Mouse (Mus musculus): Measurements from ENCODE around the gene Cyp4b1. TPM values are rescaled to one million over a fixed set of nuclear protein-coding genes. Genes with fewer than 3 reads are reported as not detected.

Gene Cyp4b1
- polyA plus RNA-seq, 1 experiment = 16.9 TPM

GRCm38 (mm10) chr4:115596824-115597336 lies 50.6 kb downstream of the Cyp4b1 start:
- no peak overlapping the region for H3K4me3 ChIP-seq (ENCODE audit: insufficient read depth, low read depth, low read length)
- H3K4me1 ChIP-seq (ENCODE audit: control insufficient read depth, insufficient read depth, insufficient read length, low read length) = no peaks in the 10 kb centered on the region
- peak overlapping the region; percentile 64 for H3K27ac ChIP-seq (replicated peaks; ENCODE audit: low read depth, low read length)

GRCm38 (mm10) chr4:115596357-115596756 lies 51.2 kb downstream of the Cyp4b1 start:
- peak overlapping the region; percentile 93 for H3K27ac ChIP-seq (replicated peaks; ENCODE audit: low read depth, low read length)
- no peak overlapping the region for H3K4me3 ChIP-seq (ENCODE audit: insufficient read depth, low read depth, low read length)
- no peaks in the 10 kb centered on the region for H3K4me1 ChIP-seq (ENCODE audit: control insufficient read depth, insufficient read depth, insufficient read length, low read length)

GRCm38 (mm10) chr4:115583036-115583435 lies 64.5 kb downstream of the Cyp4b1 start:
- H3K4me1 ChIP-seq (ENCODE audit: control insufficient read depth, insufficient read depth, insufficient read length, low read length) = no peaks in the 10 kb centered on the region
- H3K27ac ChIP-seq (replicated peaks; ENCODE audit: low read depth, low read length) = no peak overlapping the region
- H3K4me3 ChIP-seq (ENCODE audit: insufficient read depth, low read depth, low read length) = no peak overlapping the region

- no peak overlapping the region for H3K27ac ChIP-seq (replicated peaks; ENCODE audit: low read depth, low read length)
- H3K4me1 ChIP-seq (ENCODE audit: control insufficient read depth, insufficient read depth, insufficient read length, low read length) = no peaks in the 10 kb centered on the region; the same call in 1 of the 2 replicates
- no peak overlapping the region for H3K4me3 ChIP-seq (ENCODE audit: insufficient read depth, low read depth, low read length)
Measured at GRCm38 (mm10) chr4:115575776-115576175, 71.7 kb downstream of the Cyp4b1 start.

DNA sequence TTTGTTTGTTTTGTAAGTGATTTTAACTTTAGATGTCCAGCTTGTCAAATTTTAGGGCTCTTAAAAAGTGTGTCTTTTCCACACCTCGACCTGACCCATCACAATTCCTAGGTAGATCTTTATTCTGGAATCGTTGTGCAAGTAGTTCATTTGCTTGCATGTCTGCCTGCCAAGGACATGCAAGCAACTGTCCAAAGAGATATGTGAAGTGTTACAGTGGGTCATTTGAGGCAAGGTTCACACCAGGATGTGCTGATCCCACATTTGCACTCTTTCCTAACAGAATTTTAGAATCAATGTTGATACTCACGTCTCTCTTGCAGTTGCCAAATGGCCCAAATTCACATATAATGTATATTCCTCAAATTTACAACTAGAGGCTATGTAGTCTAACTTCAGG lies 72.3 kb downstream of the Cyp4b1 start:
- Histone ChIP-seq H3K27ac (replicated peaks; ENCODE audit: low read depth, low read length) (no peak overlapping the region), H3K4me1 (ENCODE audit: control insufficient read depth, insufficient read depth, insufficient read length, low read length) (no peaks in the 10 kb centered on the region; the same call in 1 of the 2 replicates), H3K4me3 (ENCODE audit: insufficient read depth, low read depth, low read length) (no peak overlapping the region)

Other genes starting within 250 kb of the Cyp4b1 start
- not detected in 2 replicates for gene Cyp4a12b, start 236.1 kb downstream of the Cyp4b1 start, polyA plus RNA-seq (2012; ENCODE audit: insufficient read depth, insufficient read length, missing spikeins)
- gene Cyp4a30b, start 195.1 kb downstream of the Cyp4b1 start, polyA plus RNA-seq (2012; ENCODE audit: insufficient read depth, insufficient read length, missing spikeins) = not detected in 2 replicates
- gene Cyp4a14, start 151.6 kb downstream of the Cyp4b1 start, polyA plus RNA-seq (2012; ENCODE audit: insufficient read depth, insufficient read length, missing spikeins) = not detected in 2 replicates
- gene Cyp4a10, start 129.5 kb downstream of the Cyp4b1 start, polyA plus RNA-seq (2012; ENCODE audit: insufficient read depth, insufficient read length, missing spikeins) = not detected in 2 replicates
- not detected in 2 replicates for gene Cyp4a31, start 84.1 kb downstream of the Cyp4b1 start, polyA plus RNA-seq (2012; ENCODE audit: insufficient read depth, insufficient read length, missing spikeins)
- not detected in 2 replicates for gene Cyp4a32, start 46.8 kb downstream of the Cyp4b1 start, polyA plus RNA-seq (2012; ENCODE audit: insufficient read depth, insufficient read length, missing spikeins)
- gene Efcab14, start 90.0 kb upstream of the Cyp4b1 start, polyA plus RNA-seq (2012; ENCODE audit: insufficient read depth, insufficient read length, missing spikeins) = 17.3 and 26.7 TPM in 2 replicates
- gene Tex38, start 133.3 kb upstream of the Cyp4b1 start, polyA plus RNA-seq (2012; ENCODE audit: insufficient read depth, insufficient read length, missing spikeins) = not detected in 2 replicates
- gene Atpaf1, start 137.1 kb upstream of the Cyp4b1 start, polyA plus RNA-seq (2012; ENCODE audit: insufficient read depth, insufficient read length, missing spikeins) = 48.5 and 53.5 TPM in 2 replicates
- gene Mob3c, start 180.4 kb upstream of the Cyp4b1 start, polyA plus RNA-seq (2012; ENCODE audit: insufficient read depth, insufficient read length, missing spikeins) = 3.8 and 5.9 TPM in 2 replicates
- 13.8 and 14.1 TPM in 2 replicates for gene Mknk1, start 191.5 kb upstream of the Cyp4b1 start, polyA plus RNA-seq (2012; ENCODE audit: insufficient read depth, insufficient read length, missing spikeins)
- not detected in 2 replicates for gene Kncn, start 236.7 kb upstream of the Cyp4b1 start, polyA plus RNA-seq (2012; ENCODE audit: insufficient read depth, insufficient read length, missing spikeins)
- gene 6430628N08Rik, start 242.9 kb upstream of the Cyp4b1 start, polyA plus RNA-seq (2012; ENCODE audit: insufficient read depth, insufficient read length, missing spikeins) = not detected in 2 replicates